Mouse (Mus musculus) stomach, embryonic 14.5 days (tissue): ENCODE results near the gene Brd7. TPM values are rescaled to one million over a fixed set of nuclear protein-coding genes. Genes with fewer than 3 reads are reported as not detected.

Experiments used
- ATAC-seq: fragments of 200-750 bp; cut with Nextera tagmentation; 2 replicates; pipeline ENCODE4 v1.8.0; 2017; ENCODE audit warnings: low read depth, moderate TSS enrichment; ENCODE audit not compliant: insufficient number of reproducible peaks, insufficient read depth, low FRiP score
- H3K27ac ChIP-seq: fragments of 300-500 bp; sonication (generic); 2 replicates; pipeline ENCODE4 v1.5.1; 2014; ENCODE audit warnings: mild to moderate bottlenecking, low read length, moderate library complexity, mixed read lengths
- H3K27me3 ChIP-seq: fragments of 300-500 bp; sonication (generic); 2 replicates; pipeline ENCODE4 v1.6.1; 2014; ENCODE audit warnings: low read length, control low read depth, mixed read lengths; ENCODE audit not compliant: control insufficient read depth, insufficient read depth
- H3K36me3 ChIP-seq: fragments of 300-500 bp; sonication (generic); 2 replicates; pipeline ENCODE4 v1.6.1; 2014; ENCODE audit warnings: mild to moderate bottlenecking, control low read depth, low read length, moderate library complexity, mixed read lengths; ENCODE audit not compliant: control insufficient read depth, insufficient read depth
- H3K4me1 ChIP-seq: fragments of 300-500 bp; sonication (generic); 2 replicates; pipeline ENCODE4 v1.6.1; 2014; ENCODE audit warnings: low read length, control low read depth, mixed read lengths; ENCODE audit not compliant: control insufficient read depth, insufficient read depth
- H3K4me2 ChIP-seq: fragments of 300-500 bp; sonication (generic); replicated peaks from 2 replicates; pipeline ENCODE4 v1.6.1; 2014; ENCODE audit warnings: low read depth, low read length, control low read depth
- H3K4me3 ChIP-seq: fragments of 300-500 bp; sonication (generic); 2 replicates; pipeline ENCODE4 v1.5.1; 2014; ENCODE audit warnings: low read depth, low read length, control low read depth
- H3K9ac ChIP-seq: fragments of 300-500 bp; sonication (generic); replicated peaks from 2 replicates; pipeline ENCODE4 v1.6.1; 2014; ENCODE audit warnings: low read depth, mild to moderate bottlenecking, control low read depth, low read length, moderate library complexity, mixed read lengths
- H3K9me3 ChIP-seq: fragments of 300-500 bp; sonication (generic); 2 replicates; pipeline ENCODE4 v1.6.1; 2016; ENCODE audit warnings: low read depth, low read length, control low read depth; ENCODE audit not compliant: control insufficient read depth
- WGBS: fragments of 180-500 bp; shearing (Covaris S2); extraction: QIAGEN DNeasy Blood & Tissue Kit; methylation state at CpG from one replicate; pipeline ENCODE4 v1.1.7; 2014; 5-methylcytosine and 5-hydroxymethylcytosine counted together
- polyA plus RNA-seq: library from polyadenylated mRNA; unstranded; fragments of >200 nt; fragmentation: Nextera tagmentation; extraction: Ambion mirVana; gene quantifications from 2 replicates; pipeline ENCODE4 v1.2.1, GENCODE M21; 2014

Brd7 gene
- polyA plus RNA-seq, 1 experiment from 2014 or later, result 66.1 TPM

DNA sequence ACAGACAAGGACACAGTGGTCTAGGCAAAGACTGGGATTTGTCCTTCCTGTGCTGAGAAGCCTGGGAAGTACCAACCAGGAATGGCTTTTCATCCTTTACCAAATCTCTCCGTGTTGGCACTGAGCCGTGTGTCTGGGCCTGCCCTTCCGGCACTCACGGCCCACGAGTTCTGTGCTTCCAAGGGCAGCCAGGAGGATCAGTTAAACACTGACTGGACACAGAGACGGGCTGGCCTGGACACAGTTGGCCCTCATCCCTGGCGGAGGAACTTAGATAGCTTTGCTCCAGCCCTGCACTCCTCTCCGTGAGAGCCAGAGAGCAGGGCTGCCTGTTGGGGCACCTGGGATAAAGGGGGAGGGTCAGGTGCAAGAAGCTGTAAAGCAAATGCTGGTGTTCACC, 49.0 kb downstream of the Brd7 start:
- WGBS, result 73% methylated on average over 8 of the region's 8 CpGs
- Histone ChIP-seq H3K27ac (no peak overlapping the region), H3K9me3 (no peaks in the 10 kb centered on the region), H3K27me3 (0 out of 2 replicates have a peak, but pooled peaks cover 3% of the 10 kb centered on the region), H3K9ac (no peak overlapping the region), H3K36me3 (no peaks in the 10 kb centered on the region), H3K4me2 (no peak overlapping the region), H3K4me3 (no peak overlapping the region), H3K4me1 (0 out of 2 replicates have a peak, but pooled peaks cover 5% of the 10 kb centered on the region)
- no peak for ATAC-seq

DNA sequence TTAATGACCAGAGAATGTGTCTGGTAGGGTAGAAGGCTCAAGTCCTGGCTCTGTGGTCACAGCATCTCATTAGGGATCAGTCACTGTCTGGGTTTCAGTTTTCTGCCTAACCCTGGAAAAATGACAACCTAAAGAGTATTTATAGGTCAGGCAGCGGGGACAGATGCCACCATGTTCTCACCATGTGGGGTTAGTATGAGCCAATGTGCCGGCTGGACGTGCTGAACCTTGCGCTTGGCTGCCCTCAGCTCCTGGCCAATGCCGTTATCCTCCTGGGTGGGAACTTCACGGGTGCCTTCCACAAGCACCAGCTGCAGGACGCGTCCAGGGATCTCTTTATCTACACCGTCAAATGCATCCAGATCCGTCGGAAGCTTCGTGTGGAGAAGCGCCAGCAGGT, 51.7 kb downstream of the Brd7 start:
- no peak overlapping the region for H3K9ac ChIP-seq
- no peak overlapping the region for H3K4me2 ChIP-seq
- ATAC-seq, result no peak
- H3K27ac ChIP-seq, result no peak overlapping the region
- WGBS, result 90% methylated on average over 13 of the region's 13 CpGs
- no peaks in the 10 kb centered on the region for H3K4me1 ChIP-seq
- H3K27me3 ChIP-seq, result 0 out of 2 replicates have a peak, but pooled peaks cover 3% of the 10 kb centered on the region
- H3K4me3 ChIP-seq, result no peak overlapping the region
- H3K9me3 ChIP-seq, result no peaks in the 10 kb centered on the region
- H3K36me3 ChIP-seq, result no peaks in the 10 kb centered on the region

DNA sequence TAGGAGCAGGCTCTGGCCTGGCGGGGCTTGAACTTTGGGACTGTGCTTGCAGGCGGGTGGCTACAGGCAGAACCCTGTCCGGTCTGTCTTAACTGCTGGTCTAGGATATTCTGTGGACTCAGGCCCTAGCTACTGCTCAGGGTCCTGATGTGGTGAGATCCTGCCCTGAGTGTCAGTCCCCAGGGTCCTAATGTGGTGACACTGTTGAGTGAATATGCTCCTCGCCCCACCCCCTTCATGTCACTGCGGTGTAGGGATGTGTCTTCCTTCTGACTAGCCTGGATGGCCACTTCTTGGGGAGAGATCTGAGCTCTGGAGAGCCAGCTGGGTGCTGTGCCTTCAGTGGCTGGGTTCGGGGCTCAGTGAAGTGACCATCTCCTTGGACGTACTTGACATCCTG, 52.1 kb downstream of the Brd7 start:
- no peak overlapping the region for H3K4me3 ChIP-seq
- no peak overlapping the region for H3K9ac ChIP-seq
- no peaks in the 10 kb centered on the region for H3K9me3 ChIP-seq
- no peak overlapping the region for H3K4me2 ChIP-seq
- WGBS, result 91% methylated on average over 7 of the region's 7 CpGs
- H3K36me3 ChIP-seq, result no peaks in the 10 kb centered on the region
- H3K4me1 ChIP-seq, result no peaks in the 10 kb centered on the region
- no peak overlapping the region for H3K27ac ChIP-seq
- H3K27me3 ChIP-seq, result 0 out of 2 replicates have a peak, but pooled peaks cover 3% of the 10 kb centered on the region
- no peak for ATAC-seq

DNA sequence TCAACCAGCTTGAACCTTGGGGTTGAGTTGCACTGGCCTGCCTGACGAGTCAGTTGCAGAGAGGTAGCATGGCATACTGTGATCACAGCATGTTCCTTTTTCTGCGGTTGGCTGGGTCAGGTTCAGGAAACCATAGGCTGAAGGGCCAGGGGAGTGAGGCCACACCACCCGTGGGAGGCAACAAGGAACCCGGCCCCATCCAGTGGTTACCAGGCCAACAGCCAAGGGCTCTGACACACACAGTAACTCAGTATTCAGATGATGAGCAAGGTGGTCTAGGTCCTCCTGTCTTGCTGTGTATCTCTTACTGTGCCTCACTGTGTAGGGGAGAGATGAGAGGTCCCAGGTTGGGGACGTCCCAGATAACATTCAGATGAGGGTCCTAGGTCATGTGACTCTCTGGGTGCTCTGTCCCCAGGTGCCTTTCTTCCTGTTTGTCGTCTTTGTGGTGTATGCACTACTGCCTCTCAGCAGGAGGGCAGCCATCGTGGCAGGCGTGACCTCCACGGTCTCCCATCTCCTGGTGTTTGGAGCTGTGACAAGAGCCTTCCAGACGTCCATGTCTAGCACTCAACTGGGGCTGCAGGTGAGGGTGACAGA, 52.6 kb downstream of the Brd7 start:
- 74% methylated on average over 10 of the region's 10 CpGs for WGBS
- no peak overlapping the region for H3K27ac ChIP-seq
- no peak overlapping the region for H3K4me2 ChIP-seq
- no peak overlapping the region for H3K4me3 ChIP-seq
- 0 out of 2 replicates have a peak, but pooled peaks cover 3% of the 10 kb centered on the region for H3K27me3 ChIP-seq
- H3K4me1 ChIP-seq, result no peaks in the 10 kb centered on the region
- no peak for ATAC-seq
- H3K9me3 ChIP-seq, result no peaks in the 10 kb centered on the region
- no peak overlapping the region for H3K9ac ChIP-seq
- no peaks in the 10 kb centered on the region for H3K36me3 ChIP-seq

DNA sequence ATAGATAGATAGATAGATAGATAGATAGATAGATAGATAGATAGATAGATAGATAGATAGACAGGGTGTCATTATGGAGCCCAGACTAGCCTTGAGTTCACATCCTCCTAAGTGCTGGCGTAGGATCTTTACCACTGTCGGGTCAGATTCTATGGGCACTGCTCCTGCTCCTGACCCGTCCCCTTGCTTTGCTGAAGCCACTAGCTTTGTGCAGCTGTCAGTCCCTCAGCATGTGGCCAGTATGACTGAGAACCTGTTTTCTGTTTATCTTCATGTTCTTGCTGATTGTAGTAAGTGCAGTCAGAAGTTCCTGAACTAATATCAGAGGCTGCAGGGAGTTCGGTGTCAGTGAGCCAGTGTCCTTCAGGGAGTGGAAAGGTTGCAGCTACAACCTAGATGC, 54.3 kb downstream of the Brd7 start:
- Histone ChIP-seq H3K27me3 (no peaks in the 10 kb centered on the region), H3K27ac (no peak overlapping the region), H3K9me3 (no peaks in the 10 kb centered on the region), H3K36me3 (no peaks in the 10 kb centered on the region), H3K4me2 (no peak overlapping the region), H3K9ac (no peak overlapping the region), H3K4me3 (no peak overlapping the region), H3K4me1 (no peaks in the 10 kb centered on the region)
- no peak for ATAC-seq
- 88% methylated on average over 4 of the region's 4 CpGs for WGBS

DNA sequence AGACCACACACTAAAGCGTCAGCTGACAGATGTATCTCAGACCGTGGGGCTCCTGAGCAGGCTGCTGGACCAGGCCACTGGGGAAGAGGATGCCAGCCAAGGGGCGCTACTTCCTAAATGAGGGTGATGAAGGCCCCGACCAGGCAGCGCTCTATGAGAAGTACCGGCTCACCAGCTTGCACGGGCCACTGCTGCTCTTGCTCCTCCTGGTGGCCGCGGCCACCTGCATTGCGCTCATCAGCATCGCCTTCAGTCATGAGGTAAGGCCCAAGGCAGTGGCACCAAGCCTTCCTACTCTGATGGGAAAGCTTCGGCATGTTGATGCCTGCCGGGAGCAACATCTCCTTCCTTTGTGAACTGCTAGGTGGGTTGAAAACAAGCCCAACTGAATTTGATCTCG, 55.5 kb downstream of the Brd7 start:
- ATAC-seq, result no peak
- H3K4me3 ChIP-seq, result no peak overlapping the region
- H3K9me3 ChIP-seq, result no peaks in the 10 kb centered on the region
- no peaks in the 10 kb centered on the region for H3K4me1 ChIP-seq
- H3K4me2 ChIP-seq, result no peak overlapping the region
- no peak overlapping the region for H3K9ac ChIP-seq
- H3K36me3 ChIP-seq, result no peaks in the 10 kb centered on the region
- no peak overlapping the region for H3K27ac ChIP-seq
- no peaks in the 10 kb centered on the region for H3K27me3 ChIP-seq
- 68% methylated on average over 14 of the region's 14 CpGs for WGBS

DNA sequence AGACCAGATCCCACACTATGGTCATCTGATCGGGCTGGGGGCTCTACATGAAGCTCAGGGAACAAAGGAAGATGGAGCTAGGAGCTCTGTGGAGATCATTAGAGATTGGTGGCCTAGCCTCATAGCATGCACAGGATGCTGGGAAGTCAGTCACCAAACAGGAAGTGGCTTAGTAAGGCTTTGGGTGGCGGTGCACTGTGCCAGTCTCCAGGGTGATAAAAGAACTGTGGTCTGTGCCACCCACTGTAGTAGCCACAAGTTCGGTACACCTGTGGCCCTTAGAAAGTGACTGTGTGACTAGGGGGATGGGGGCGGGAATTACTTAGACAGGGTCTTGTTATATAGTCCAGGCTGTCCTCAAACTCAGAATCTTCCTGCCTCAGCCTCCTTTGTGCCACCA, 56.2 kb downstream of the Brd7 start:
- no peaks in the 10 kb centered on the region for H3K36me3 ChIP-seq
- no peak overlapping the region for H3K27ac ChIP-seq
- ATAC-seq, result no peak
- no peak overlapping the region for H3K9ac ChIP-seq
- 89% methylated on average over 4 of the region's 4 CpGs for WGBS
- no peaks in the 10 kb centered on the region for H3K27me3 ChIP-seq
- H3K4me1 ChIP-seq, result no peaks in the 10 kb centered on the region
- no peak overlapping the region for H3K4me2 ChIP-seq
- no peaks in the 10 kb centered on the region for H3K9me3 ChIP-seq
- H3K4me3 ChIP-seq, result no peak overlapping the region

DNA sequence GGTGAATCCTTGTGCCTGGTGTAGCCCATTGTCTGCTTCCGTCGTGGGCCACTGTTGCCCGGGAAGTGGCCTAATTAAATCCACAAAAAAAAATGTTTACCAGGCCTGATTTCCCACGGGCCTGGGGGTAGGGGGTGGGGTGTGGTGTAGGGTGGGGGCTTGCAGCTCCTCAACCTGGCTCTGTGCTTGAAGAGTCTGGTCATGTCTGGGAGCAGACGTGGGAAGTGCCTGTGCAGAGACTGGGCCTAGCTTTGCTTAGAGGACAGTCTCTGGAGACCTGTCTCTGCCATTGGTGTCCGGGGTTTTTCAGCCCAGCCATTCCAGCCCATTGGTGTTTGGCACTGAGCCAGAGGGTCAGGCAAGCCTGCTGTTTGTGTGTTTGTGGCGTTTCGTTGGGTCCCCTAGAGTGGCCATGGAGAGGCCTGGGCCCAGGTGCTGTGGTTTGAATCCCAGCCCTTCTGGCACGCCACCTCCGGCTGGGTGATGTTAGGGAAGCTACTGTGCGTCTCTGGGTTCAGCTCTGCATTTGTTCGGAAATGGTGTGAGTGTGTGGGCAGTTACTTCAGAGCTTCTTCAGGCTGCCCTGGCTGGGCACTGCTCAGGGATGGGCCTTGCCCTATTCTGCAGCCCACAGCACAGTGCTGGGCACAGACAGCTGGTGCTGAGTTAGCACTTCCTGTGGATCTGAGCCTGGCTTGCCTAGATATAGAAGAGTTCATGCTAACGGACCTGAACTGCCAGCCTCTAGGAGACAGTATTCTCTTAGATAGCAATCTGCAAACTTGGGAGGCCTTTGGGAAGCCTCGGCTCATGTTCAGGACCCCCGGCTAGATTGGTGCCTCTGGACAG, 60.2 kb downstream of the Brd7 start:
- no peaks in the 10 kb centered on the region for H3K4me1 ChIP-seq
- ATAC-seq, result no peak
- H3K9me3 ChIP-seq, result no peaks in the 10 kb centered on the region
- H3K9ac ChIP-seq, result no peak overlapping the region
- no peak overlapping the region for H3K4me3 ChIP-seq
- no peak overlapping the region for H3K4me2 ChIP-seq
- H3K27me3 ChIP-seq, result no peaks in the 10 kb centered on the region
- H3K36me3 ChIP-seq, result no peaks in the 10 kb centered on the region
- no peak overlapping the region for H3K27ac ChIP-seq
- 76% methylated on average over 15 of the region's 15 CpGs for WGBS
